Mouse (Mus musculus) embryo, embryonic 9.5 days (tissue): Measurements from ENCODE around the gene Golim4.
A peak's percentile ranks its signal among the peaks of the same experiment; 100 is the strongest.

ENCODE experiments used
- DNase-seq: peaks from one replicate; pipeline ENCODE4 v3.0.0-alpha.2; 2017; ENCODE audit errors: extremely low spot score

The Golim4 gene

GRCm38 (mm10) chr3:75925123-75925522 lies 31.6 kb downstream of the Golim4 start:
- no peak for DNase-seq

GRCm38 (mm10) chr3:75917770-75918503 lies 38.8 kb downstream of the Golim4 start:
- no peak for DNase-seq

- no peak for DNase-seq
Observed at GRCm38 (mm10) chr3:75912786-75913185, 44.0 kb downstream of the Golim4 start.

- DNase-seq = no peak
Observed at GRCm38 (mm10) chr3:75910768-75911167, 46.0 kb downstream of the Golim4 start.

- peak; percentile 35 for DNase-seq
Observed at GRCm38 (mm10) chr3:75910257-75910656, 46.5 kb downstream of the Golim4 start.

DNA sequence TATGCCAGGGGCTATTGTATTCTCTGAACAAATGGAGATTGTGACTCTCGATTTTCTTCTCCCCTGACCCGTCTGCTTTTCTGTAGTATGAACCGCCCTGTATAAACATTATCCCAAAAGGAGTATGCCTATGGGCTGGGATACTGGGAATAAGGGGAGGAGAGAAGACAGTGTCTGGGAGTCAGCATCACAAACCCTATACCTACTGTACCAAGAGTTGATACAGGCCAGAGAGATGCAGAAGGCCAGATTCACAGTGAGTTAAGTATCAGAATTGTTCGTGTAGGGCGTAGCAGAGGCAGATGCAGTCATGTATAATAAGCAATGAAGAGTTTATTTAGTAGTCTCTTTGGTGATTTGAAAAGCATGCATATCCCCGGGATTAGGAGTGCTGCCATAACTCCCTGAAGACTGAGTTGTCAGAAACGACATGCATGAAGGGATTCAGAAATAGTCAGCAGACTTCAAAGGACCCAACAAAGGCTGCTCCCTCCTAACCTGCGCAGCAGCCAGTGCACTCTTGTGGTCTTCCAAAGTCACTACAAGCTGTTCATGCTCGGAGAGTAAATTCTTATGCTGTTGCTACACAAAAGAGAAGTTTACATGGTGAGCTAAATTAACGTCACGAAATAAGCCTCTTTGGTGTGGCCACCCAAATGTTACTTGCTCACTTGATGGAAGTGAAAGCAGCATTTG lies 54.7 kb downstream of the Golim4 start:
- no peak for DNase-seq

DNA sequence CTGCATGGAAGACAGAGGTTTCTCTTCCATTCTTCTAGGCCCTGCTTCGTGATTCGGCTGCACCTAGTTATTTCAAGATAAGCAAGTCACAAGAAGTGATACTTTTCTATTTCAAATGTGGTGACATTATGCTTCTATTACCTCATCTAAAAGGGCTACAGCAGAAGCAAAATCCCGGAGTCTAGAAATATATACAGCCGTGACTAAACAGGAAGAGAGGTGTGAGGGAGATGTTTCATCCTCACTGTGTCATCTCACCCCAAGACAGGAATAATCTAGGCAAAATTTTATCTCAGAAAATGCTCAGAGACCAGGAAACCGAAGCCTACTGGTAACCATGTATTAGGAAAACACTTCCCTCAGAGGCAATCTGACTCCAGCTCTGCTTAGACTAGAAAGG lies 61.7 kb downstream of the Golim4 start:
- no peak for DNase-seq

DNA sequence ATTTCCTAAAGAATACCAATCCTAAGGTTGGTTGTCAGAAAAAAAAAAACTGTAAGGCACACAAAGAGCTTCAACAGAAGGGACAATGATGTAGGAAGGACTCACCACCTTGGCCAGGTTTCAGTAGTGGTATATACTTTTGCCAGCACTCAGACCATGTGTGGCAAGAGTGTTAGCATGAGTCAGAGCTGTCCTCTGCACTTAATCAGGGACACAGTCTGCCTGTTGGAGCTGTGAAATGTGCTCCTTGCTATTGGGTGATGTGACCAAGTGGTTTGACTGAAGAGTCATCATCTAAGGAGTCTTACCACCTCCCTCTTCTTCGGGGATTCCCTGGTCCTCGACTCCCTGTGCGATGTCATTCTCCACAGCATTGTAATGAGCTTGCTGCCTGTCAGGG lies 65.2 kb downstream of the Golim4 start:
- no peak for DNase-seq

DNA sequence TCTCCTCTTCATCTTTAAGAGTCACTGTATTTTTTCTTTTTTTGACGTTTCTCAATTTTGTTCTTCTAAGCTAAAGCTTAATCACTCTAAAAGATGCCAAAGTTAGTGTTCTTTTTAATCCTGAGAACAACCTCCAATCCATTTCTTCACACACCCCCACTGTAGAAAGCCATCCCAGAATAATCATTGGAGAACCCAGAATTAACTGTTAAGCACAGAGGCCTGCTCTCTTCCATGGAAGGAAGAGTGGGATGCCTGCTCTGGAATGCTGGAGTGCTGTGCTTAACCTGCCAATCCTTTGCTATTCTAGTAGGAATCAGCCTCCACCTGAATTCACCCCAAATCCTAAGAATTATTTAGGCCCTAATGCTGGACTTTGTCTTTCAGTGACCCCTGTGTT lies 67.4 kb downstream of the Golim4 start:
- DNase-seq = no peak

- no peak for DNase-seq
Observed at GRCm38 (mm10) chr3:75881582-75881981, 75.2 kb downstream of the Golim4 start.

DNA sequence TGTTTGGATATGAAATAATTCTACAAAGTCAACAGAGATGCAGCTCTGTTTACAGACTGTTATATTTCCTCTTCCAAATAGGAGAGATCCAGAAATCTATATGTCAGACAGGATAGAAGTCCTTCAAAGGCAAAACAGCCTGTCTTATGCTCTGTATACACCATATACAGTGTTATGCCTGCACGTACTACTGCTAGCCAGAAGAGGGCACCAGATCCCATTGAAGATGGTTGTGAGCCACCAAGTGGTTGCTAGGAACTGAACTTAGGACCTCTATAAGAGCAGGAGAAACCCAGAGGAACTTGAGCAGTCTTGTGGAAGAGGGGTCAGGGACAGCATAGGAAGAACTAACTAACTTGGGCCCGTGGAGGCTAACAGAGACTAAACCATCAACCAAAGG lies 77.5 kb downstream of the Golim4 start:
- DNase-seq = no peak

GRCm38 (mm10) chr3:75868886-75869285 lies 87.9 kb downstream of the Golim4 start:
- DNase-seq = no peak

- DNase-seq = no peak
Observed at GRCm38 (mm10) chr3:75864203-75864602, 92.5 kb downstream of the Golim4 start.

GRCm38 (mm10) chr3:75861677-75862076 lies 95.1 kb downstream of the Golim4 start:
- DNase-seq = peak; percentile 37

- no peak for DNase-seq
Observed at GRCm38 (mm10) chr3:75860760-75861159, 96.0 kb downstream of the Golim4 start.

DNA sequence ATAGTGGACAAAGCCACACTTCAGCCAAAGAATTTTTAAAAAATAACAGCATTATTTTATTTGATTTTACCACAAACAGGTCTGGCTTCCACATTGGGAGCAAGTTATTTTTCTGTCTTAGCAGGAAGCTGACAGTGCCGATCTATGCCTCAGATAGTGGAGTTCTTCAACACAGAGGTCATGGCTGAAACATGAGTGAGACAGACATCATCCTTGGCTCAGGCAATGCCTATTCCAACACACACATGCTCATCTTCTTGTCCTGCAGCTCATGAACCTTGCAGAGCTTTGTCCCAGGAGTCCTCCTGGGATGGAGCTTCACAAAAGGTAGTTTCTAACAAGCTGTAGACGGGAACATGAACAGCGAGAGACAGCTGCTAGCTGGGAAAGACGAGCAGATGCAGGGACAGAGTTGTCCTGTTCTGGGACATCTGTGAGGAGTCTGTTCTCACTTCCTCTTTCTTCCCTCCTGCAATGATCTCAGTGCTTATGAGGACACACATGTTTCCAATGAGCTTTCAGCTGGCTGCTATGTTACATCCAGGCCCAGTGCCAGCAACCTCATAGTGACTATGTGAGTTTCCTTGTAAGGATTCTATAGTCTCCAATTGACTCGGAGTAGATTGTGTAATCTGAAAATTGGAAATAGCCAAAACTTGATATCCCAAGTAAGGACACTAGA lies 121.3 kb downstream of the Golim4 start:
- no peak for DNase-seq

DNA sequence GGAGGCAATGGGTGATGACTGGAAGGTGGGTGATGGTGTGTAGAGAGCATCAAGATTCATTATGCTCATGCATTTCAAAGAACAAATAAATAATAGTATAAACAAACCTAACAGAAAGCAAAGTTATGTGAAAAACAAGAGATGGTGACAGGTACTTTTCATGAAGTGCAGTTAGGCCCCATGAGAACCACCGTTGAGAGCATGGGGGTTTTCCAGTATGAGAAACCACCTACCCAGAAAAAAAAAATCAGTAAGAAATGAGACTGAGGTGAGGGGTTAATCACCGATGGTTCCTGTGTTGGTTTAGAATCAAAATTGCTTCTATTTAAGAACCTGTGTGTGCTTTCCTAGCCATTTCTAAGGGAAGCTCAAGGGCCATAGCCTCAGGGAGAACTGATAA lies 121.9 kb downstream of the Golim4 start:
- DNase-seq = no peak
